Mouse (Mus musculus): ENCODE measurements around the gene Mif. TPM values are rescaled to one million over a fixed set of nuclear protein-coding genes. Genes with fewer than 3 reads are reported as not detected.

The Mif gene
- 40.2 and 55.7 TPM in 2 replicates for total RNA-seq (2023)

GRCm38 (mm10) chr10:75859786-75860470 is at the start of gene Mif:
Gene Mif, minus strand, starts transcription at chr10:75860240.

GRCm38 (mm10) chr10:75893089-75893750 is 33.2 kb upstream of the Mif start, which contains the start of gene Derl3:
Gene Derl3, plus strand, starts transcription at chr10:75893413.

DNA sequence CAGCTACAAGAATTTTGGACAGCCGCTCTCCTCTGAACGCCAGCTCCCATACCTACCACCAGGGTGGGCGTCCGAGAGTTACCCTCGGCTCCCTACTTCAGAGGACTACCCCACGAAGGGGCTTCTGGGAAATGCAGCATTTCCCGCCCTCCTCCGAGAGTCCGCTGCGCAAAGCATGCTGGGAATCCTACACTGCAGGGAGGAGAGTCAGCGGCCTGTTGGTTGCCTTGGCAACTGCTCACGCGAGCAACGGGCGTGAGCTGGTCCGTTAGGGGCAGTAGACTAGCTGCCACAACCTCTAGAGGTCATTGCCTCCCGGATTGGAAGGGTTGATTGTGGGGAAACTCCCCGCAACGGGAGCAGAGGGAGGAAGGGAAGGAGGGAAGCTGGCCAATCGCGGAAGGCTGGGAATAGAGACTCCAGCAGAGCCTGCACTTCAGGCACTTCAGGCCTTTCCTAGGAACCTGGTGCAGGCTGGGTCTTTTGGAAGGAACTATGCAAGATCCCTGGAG is 22.7 kb downstream of the Mif start, which contains the start of gene Gstt2:
Gene Gstt2, minus strand, starts transcription at position 177 of the 512 bp plus-strand sequence.

DNA sequence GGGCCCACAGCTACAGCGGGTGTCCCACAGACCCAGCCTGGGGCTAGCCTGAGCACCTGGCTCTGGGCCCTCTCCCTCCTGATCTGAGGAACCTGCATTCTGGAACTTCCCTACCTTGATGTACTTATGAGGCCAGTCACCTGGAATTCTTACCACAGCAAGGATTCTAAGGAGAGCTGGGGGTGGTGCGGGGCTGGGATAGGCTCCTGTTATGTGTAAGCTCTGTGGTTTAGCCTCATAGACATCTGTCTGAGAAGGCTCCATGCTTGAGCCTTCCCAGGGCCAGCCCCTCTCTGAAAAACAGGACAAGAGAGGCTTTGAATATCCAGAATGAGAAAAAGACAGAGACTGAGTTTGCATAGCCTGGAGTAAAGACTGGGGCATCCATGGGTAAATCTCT is 37.6 kb downstream of the Mif start, which contains the start of gene Gstt4:
Gene Gstt4, minus strand, starts transcription at position 101 of the 400 bp plus-strand sequence.

Other genes starting within 250 kb of the Mif start
- 0.44 and 0.52 TPM in 2 replicates for gene Susd2, start 216.2 kb downstream of the Mif start, total RNA-seq (2023)
- gene Cabin1, start 95.9 kb downstream of the Mif start, total RNA-seq (2023), result 43.4 and 62.8 TPM in 2 replicates
- 8.1 and 10.5 TPM in 2 replicates for gene Ddt, start 86.8 kb downstream of the Mif start, total RNA-seq (2023)
- gene Gm20441, start 79.3 kb downstream of the Mif start, total RNA-seq (2023), result not detected in 2 replicates
- gene Gstt3, start 78.8 kb downstream of the Mif start, total RNA-seq (2023), result 2.7 and 3.1 TPM in 2 replicates
- not detected in 2 replicates for gene Gstt1, start 61.7 kb downstream of the Mif start, total RNA-seq (2023)
- not detected in 2 replicates for gene Gstt4, start 37.7 kb downstream of the Mif start, total RNA-seq (2023)
- gene Gstt2, start 22.8 kb downstream of the Mif start, total RNA-seq (2023), result 3.7 and 5.0 TPM in 2 replicates
- gene Derl3, start 33.2 kb upstream of the Mif start, total RNA-seq (2023), result 1.5 and 1.6 TPM in 2 replicates
- gene Smarcb1, start 61.4 kb upstream of the Mif start, total RNA-seq (2023), result 28.9 and 30.1 TPM in 2 replicates
- 2.7 and 6.3 TPM in 2 replicates for gene Chchd10, start 72.9 kb upstream of the Mif start, total RNA-seq (2023)
- not detected in 2 replicates for gene Mmp11, start 76.3 kb upstream of the Mif start, total RNA-seq (2023)
- gene Gm867, start 80.4 kb upstream of the Mif start, total RNA-seq (2023), result not detected in 2 replicates
- gene Vpreb3, start 82.8 kb upstream of the Mif start, total RNA-seq (2023), result 1.9 and 9.3 TPM in 2 replicates
- gene Gm5134, start 94.3 kb upstream of the Mif start, total RNA-seq (2023), result not detected in 2 replicates
- gene Zfp280b, start 172.4 kb upstream of the Mif start, total RNA-seq (2023), result 3.1 and 4.4 TPM in 2 replicates

Measured in neutrophil, adult 65 days (primary cell).